Mouse (Mus musculus) cerebellum, postnatal 25 days (tissue): ENCODE data around the gene Rilpl1.
"Not testable (repeated sequence)": the region's sequence is repeated elsewhere in the genome, so short reads cannot be mapped to it uniquely, and the experiment has no call there.

Experiments used
- DNase-seq, 2 experiments: peaks; one replicate each; pipeline ENCODE4 v3.0.0; 2021; ENCODE audit warnings: mixed read lengths in 2 of 2

Rilpl1 gene

GRCm38 (mm10) chr5:124530655-124531582, at the start of gene Rilpl1:
TSS of gene Rilpl1 (minus strand) at chr5:124531391.
- peak; percentile 77 to 85 for DNase-seq

DNA sequence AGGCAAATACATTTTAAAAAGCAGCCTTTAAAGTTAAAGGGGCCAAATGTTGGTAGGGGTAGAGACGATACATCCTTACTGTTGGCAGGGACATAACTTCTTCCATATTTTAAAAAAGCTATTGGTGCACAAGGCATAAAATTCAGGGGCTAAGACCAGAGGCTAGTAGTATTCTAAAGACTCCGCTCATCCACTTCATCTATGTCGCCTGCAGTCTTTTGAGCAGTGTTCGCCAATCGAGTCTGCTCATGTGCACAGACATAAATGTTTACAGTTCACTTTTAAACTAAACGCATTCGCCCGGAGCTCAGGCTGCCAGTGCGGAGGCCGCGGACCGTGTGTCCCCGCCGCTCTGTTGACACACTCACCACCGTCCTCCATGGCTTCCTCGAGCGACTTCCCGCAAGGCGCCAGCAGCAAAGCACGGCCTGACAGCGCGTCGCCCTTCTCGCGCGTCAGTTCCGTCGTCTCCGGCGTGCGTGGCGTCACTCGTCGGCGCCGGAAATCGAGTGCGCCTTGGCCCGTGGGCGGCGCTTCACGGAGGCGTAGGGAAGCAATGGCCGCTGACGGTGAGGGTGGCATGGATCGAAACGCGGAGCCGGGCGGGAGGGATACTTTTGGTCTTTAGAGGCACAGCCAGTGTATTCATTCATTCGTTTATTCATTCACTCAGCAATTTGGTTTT, 47.6 kb upstream of the Rilpl1 start, which contains the start of the genes Eif2b1 and Gtf2h3:
Gene Eif2b1 (minus strand): TSS at position 499 of the 685 bp plus-strand sequence.
Gene Gtf2h3 (plus strand): TSS at position 508 of the 685 bp plus-strand sequence.
- DNase-seq, result peak; percentile 97 to 98

DNA sequence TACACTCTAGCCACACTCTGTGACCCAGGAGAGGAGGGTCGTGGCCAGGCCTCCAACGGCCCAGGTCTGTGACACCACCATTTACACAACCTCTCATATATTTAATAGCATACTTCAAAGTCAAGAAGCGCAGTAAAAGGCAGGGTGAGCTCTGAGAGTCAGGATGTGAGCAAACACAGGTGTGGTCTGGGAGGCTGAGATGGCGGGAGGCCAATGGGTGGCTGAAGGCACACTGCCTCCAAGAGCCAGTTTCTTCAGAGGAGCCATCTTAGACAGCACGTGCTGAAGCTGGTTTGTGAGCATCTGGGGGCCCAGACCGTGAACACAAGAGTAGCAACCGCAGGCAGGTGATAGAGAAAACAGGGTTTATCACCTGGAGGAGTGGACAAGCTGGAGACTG, 44.3 kb upstream of the Rilpl1 start:
- no peak for DNase-seq

- DNase-seq, result peak; percentile 79 to 82
Measured at GRCm38 (mm10) chr5:124571068-124571467, 39.9 kb upstream of the Rilpl1 start.

DNA sequence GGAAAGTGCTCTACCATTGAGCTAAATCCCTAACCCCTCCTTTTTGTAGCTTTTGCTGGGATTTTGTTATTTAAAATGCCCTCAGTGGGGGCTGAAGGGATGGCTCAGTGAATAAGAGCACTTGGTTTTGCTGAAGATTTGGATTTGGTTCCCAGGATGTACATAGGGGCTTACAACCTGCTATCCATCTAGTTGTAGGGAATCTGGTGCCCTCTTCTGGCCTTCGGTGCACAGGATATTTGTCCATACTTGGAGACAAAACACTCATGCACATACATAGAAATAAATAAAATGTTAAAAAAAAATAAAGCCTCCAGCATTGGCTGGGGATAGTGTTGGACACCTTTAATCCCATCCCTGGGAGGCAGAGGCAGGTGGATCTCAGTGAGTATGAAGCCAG, 24.0 kb upstream of the Rilpl1 start:
- no peak for DNase-seq

GRCm38 (mm10) chr5:124553607-124554006, 22.4 kb upstream of the Rilpl1 start:
- DNase-seq, result no peak

DNA sequence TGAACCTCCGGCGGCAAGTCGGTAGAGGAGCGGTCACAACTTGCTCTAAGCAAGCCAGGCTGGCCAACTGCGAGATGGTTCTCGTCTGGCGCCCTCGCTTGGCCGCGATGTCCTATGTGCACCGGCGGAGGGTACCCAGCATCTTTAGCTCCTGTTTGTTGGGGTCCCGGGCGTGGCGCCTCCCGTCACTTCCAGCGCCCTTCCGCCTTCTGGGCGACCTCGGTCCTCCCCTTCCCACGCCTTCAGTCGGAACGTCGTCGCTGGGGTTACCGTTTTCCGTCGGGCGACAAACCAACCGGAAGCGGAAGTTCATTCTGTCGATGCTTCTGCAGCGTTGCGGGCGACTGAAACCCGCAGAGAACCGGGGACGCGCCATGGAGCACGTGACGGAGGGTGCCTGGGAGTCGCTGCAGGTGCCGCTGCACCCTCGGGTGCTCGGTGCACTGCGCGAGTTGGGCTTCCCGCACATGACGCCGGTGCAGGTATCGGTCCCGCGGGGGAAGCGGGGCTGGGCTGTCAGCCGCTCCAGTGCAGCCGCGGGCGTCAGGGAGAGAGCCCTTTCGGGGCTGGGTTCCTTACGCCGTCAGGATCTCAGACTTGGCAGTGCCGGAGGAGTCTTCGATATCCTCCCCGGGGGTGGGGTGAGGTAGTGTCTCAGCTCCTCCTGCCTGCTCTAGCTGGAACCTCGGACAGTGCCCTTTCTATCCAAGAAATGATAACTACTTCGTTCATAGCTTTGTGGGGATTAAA, 21.5 kb upstream of the Rilpl1 start, which contains the start of gene Ddx55:
Gene Ddx55 (plus strand): TSS at position 307 of the 750 bp plus-strand sequence.
- peak; percentile 93 for DNase-seq

- no peak for DNase-seq
Measured at GRCm38 (mm10) chr5:124552094-124552472, 20.9 kb upstream of the Rilpl1 start.

- not testable (repeated sequence) for DNase-seq
Measured at GRCm38 (mm10) chr5:124551349-124552093, 20.3 kb upstream of the Rilpl1 start.

- not testable (repeated sequence) for DNase-seq
Measured at GRCm38 (mm10) chr5:124550737-124551136, 19.5 kb upstream of the Rilpl1 start.

DNA sequence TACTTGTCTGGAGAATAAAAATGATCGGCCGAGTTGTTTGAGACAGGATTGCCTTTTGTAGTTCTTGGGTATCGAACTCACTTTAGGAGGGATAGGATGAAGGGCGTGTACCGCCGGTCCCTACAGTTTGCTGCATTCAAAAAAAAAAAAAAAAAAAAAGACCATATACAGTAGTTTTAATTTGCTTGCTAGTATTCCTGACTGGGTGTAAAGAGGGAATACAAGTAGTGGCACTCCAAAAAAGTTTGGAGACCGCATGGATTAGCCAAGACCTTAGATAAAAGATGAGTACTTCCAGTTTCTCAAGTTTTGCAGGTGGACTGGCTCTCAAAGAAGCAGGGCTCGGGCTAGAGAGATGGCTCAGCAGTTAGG, 10.4 kb upstream of the Rilpl1 start:
- DNase-seq, result no peak

DNA sequence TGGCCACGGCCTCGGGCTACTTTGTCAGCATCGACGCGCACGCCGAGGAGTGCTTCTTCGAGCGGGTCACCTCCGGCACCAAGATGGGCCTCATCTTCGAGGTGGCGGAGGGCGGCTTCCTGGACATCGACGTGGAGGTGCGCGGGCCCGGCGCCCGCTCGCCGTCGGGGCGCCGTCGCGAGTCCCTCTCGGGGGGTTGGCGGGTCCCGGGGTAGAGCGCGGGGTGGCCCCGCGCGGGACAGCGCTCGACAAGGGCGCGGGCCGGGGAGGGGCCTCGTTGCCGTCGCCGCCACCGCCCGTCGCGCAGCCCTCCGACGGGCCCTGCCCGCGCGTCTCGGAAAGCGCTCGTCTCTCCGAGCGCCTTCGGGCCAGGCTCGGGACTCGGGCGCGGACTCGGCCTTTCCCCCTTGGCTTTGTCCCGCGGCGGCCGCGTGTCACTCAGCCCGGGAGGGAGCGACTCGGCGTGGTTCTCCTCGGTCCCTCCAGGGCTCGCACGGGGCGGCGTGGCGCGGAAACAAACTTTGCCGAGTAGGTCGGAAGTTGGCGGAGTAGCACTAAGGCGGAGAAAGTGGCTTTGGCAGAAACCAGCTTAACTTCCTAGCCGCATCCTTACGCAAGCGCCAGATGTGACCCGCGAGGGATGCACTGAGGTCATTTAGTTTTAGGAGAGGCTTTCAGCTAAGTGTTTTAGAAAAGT, 9.9 kb upstream of the Rilpl1 start:
- DNase-seq, result peak; percentile 54 to 65

DNA sequence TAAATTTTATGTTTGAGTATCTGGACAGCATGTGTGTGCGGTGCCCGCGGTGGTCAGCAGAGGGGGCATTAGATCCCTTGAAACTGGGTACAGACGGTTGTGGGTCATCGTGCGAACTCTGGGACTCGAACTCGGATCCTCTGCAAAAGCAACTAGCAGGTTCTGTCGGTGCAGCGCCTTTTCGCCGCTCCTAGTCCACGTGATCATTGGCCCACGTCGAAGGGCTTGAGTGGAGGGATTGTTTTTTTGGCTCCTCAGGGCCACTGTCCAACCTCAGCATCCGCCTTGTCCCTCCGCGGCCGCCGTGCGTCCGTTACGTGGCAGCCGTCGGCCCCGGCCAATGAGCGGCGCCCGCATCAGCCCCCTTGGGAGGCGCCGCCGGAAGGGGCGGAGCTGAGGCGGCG, 9.2 kb upstream of the Rilpl1 start, which contains the start of gene Tmed2:
Gene Tmed2 (plus strand): TSS at position 313 of the 404 bp plus-strand sequence.
- DNase-seq, result peak; percentile 98

- peak in 1 of 2 experiments; percentile 3 for DNase-seq
Measured at GRCm38 (mm10) chr5:124539905-124540304, 8.7 kb upstream of the Rilpl1 start.

DNA sequence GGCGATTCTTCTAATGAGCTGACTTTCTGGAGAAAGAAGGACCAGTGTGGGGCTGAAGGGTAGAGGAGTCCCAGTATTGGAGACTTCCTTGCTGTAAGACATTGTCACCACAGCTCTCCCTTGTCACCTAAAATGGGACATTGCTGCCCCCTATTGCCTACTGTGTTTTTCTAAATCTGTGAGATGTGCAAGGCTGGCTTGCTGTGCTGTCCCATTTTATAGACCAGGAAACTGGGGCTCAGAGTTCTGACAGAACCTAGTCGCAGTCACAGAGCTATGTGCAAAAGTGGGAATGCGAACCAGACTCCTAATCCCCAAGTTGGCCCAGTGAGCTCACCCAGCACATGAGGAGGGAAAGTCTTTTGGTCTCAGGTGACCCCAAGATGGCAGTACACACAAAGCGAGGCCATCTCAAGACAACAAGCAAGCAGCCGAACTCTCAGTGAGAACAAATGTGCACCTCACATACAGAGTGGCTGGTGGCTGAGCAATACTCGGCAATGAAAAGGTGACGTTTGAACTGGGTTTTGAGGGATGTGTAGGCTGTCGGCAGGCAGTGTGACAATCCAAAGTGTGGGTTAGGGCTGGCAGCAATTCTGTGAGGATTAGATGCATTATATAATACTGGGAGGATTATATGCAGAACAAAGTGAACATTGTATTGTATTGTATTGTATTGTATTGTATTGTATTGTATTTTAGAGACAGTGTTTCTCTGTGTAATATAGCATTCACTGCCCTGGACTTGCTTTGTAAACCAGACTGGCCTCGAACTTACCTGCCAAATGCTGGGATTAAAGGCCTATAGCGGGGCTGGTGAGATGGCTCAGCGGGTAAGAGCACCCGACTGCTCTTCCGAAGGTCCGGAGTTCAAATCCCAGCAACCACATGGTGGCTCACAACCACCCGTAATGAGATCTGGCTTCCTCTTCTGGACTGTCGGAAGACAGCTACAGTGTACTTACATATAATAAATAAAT, 7.9 kb upstream of the Rilpl1 start:
- DNase-seq, result peak; percentile 47 to 72

DNA sequence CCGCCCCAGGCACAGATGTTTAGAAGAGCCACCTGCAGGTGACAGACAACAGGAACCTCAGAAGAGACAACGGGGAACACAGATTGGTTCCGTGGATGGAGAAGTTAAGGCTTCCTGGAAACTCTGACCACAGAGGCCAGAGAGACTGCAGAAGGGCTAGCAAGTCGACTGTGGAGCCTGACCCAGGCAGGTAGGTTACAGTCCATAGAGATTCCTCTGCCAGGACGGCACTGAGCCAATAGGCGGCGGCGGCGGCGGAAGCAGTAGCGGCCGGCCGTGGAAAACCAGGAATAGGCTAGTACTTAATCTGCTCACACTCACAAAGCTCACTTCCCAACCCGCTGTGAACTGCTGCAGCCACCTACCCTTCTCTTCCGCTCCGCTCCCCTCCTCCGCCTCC, 5.6 kb upstream of the Rilpl1 start:
- DNase-seq, result peak; percentile 61 to 71

- DNase-seq, result no peak
Measured at GRCm38 (mm10) chr5:124535016-124535415, 3.8 kb upstream of the Rilpl1 start.

DNA sequence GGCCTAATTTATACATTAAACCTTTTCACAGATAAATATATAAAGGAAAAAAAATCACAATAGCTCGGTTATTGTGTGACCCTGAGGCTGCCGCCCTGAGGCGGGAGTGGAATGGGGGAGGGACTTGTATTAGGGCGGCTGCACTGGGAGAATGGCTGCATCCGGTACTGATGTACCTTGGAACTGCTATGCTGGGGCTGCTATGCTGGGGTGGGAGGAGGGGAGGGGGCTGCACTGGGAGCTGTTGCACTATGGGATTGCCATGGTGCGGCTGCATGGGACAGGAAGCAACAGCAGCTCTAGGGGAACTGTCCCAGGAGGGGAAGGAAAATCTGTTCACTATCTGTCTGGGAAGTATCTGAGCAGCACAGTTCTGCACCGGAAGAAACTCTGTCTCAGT, 1.3 kb upstream of the Rilpl1 start:
- peak in 1 of 2 experiments; percentile 5 for DNase-seq

GRCm38 (mm10) chr5:124531583-124531930, 366 bp upstream of the Rilpl1 start:
- no peak for DNase-seq

DNA sequence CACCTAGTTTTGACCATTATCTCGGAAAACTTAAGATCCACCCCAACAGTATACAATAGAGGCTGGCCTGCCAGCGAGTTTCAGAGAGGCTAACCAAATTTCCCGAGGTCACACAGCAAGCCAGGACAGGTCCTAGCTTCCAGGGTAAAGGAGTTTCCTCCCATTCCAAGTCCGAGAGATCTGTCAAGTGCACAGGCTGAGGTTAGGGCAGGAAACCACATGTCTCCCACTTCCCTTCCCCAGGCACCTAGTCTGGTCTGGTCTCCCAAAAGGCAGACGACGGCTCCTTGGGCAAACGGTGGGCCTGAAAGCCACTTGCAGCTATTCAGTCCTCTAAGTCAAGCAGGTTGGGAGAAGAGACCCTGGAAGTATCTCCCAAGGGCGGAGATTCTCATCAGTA, 1.5 kb downstream of the Rilpl1 start:
- DNase-seq, result peak in 1 of 2 experiments; percentile 4
